Mouse (Mus musculus) CH12.LX (cell line): ENCODE measurements around the gene Tle2.

ENCODE experiments used
- GABPA ChIP-seq: IDR thresholded peaks from 2 replicates; pipeline ENCODE4 v1.6.1; 2012; ENCODE audit warnings: low read depth, low read length, improper control_type of control experiment, inconsistent platforms; ENCODE audit not compliant: insufficient replicate concordance
- MAZ ChIP-seq: IDR thresholded peaks from 2 replicates; pipeline ENCODE4 v1.6.1; 2012; ENCODE audit warnings: low read depth, mild to moderate bottlenecking, inconsistent platforms, low read length, improper control_type of control experiment, moderate library complexity
- USF2 ChIP-seq: conservative IDR thresholded peaks from 2 replicates; pipeline ENCODE4 v1.6.1; 2011; ENCODE audit warnings: low read depth, low read length, improper control_type of control experiment
- ZC3H11A ChIP-seq: IDR thresholded peaks from 2 replicates; pipeline ENCODE4 v1.6.1; 2012; ENCODE audit warnings: low read depth, mild to moderate bottlenecking, inconsistent platforms, low read length, improper control_type of control experiment

DNA sequence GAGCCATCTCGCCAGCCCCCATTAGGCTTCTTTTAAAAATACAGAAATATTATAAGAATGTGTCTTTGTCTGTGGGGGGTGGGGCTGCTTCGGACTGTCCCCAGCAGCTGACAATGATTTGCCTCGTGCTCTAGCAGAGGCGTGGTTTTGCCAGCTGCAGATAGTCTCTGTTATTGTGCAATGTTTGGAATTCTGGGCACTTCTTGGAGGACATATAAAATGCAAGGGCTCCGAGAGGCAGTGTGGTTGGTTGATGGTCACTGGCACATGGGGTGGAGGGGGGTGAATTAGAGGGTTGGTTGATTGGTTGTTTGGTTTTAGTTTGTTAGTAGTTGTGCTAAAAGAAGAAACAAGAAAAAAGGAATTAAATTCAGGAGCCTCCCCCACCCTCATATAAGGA, 45.6 kb downstream of the Tle2 start:
- no peak for TF ChIP-seq MAZ
- TF ChIP-seq GABPA, result no peak
- no peak for TF ChIP-seq ZC3H11A
- TF ChIP-seq USF2, result no peak
